Mouse (Mus musculus) spleen, postnatal 36 days (tissue): ENCODE measurements around the gene Pnp2.
"Not testable (repeated sequence)": the region's sequence is repeated elsewhere in the genome, so short reads cannot be mapped to it uniquely, and the experiment has no call there.

Experiments
- DNase-seq, 2 experiments: peaks; one replicate each; pipeline ENCODE4 v3.0.0; 2022; ENCODE audit warnings: low spot score in 2 of 2, mixed read lengths in 1 of 2

Gene Pnp2

GRCm38 (mm10) chr14:50955942-50956508 is at the start of gene Pnp2:
Gene Pnp2, plus strand, starts transcription at chr14:50955992.
- DNase-seq, result peak; percentile 64 to 76

- no peak for DNase-seq
Measured at GRCm38 (mm10) chr14:50908126-50908525, 47.7 kb upstream of the Pnp2 start.

GRCm38 (mm10) chr14:50911356-50911755 is 44.4 kb upstream of the Pnp2 start:
- DNase-seq, result no peak

- DNase-seq, result not testable (repeated sequence)
Measured at GRCm38 (mm10) chr14:50923437-50923836, 32.4 kb upstream of the Pnp2 start.

- peak; percentile 95 to 96 for DNase-seq
Measured at GRCm38 (mm10) chr14:50924281-50925064, 31.3 kb upstream of the Pnp2 start, which contains the start of the genes Osgep and Apex1. Gene Osgep, minus strand, starts transcription at chr14:50924893. Gene Apex1, plus strand, starts transcription at chr14:50924968.

- no peak for DNase-seq
Measured at GRCm38 (mm10) chr14:50925111-50925920, 30.5 kb upstream of the Pnp2 start.

- no peak for DNase-seq
Measured at GRCm38 (mm10) chr14:50927366-50927765, 28.4 kb upstream of the Pnp2 start.

- DNase-seq, result peak; percentile 66 to 75
Measured at GRCm38 (mm10) chr14:50929951-50930350, 25.8 kb upstream of the Pnp2 start.

GRCm38 (mm10) chr14:50930377-50930753 is 25.4 kb upstream of the Pnp2 start:
- DNase-seq, result peak; percentile 73 to 79

- DNase-seq, result peak; percentile 99
Measured at GRCm38 (mm10) chr14:50930754-50931492, 24.9 kb upstream of the Pnp2 start, which contains the start of the genes Pip4p1 and Pnp. Gene Pip4p1, minus strand, starts transcription at chr14:50930856. Gene Pnp, plus strand, starts transcription at chr14:50931082.

GRCm38 (mm10) chr14:50931493-50932020 is 24.2 kb upstream of the Pnp2 start:
- no peak for DNase-seq

- DNase-seq, result no peak
Measured at GRCm38 (mm10) chr14:50936649-50937048, 19.1 kb upstream of the Pnp2 start.

- no peak for DNase-seq
Measured at GRCm38 (mm10) chr14:50938119-50938908, 17.5 kb upstream of the Pnp2 start.

- peak in 1 of 2 experiments; percentile 43 for DNase-seq
Measured at GRCm38 (mm10) chr14:50938940-50939339, 16.9 kb upstream of the Pnp2 start.

GRCm38 (mm10) chr14:50943932-50944667 is 11.7 kb upstream of the Pnp2 start, which contains the start of gene Gm49342:
Gene Gm49342, plus strand, starts transcription at chr14:50944517.
- DNase-seq, result peak; percentile 89 to 93

GRCm38 (mm10) chr14:50944668-50945033 is 11.1 kb upstream of the Pnp2 start:
- DNase-seq, result not testable (repeated sequence)

- DNase-seq, result not testable (repeated sequence)
Measured at GRCm38 (mm10) chr14:50945081-50945480, 10.7 kb upstream of the Pnp2 start.

GRCm38 (mm10) chr14:50945526-50945925 is 10.3 kb upstream of the Pnp2 start:
- DNase-seq, result not testable (repeated sequence)

- no peak for DNase-seq
Measured at GRCm38 (mm10) chr14:50955487-50955886, 305 bp upstream of the Pnp2 start.

- not testable (repeated sequence) for DNase-seq
Measured at GRCm38 (mm10) chr14:50956724-50957123, 932 bp downstream of the Pnp2 start.
